Mouse (Mus musculus) kidney, adult 2 months (tissue): ENCODE data around the gene Sfmbt1. TPM values are rescaled to one million over a fixed set of nuclear protein-coding genes. Genes with fewer than 3 reads are reported as not detected.

ENCODE experiments used
- DNase-seq: peaks from one replicate; pipeline ENCODE4 v3.0.0; 2021
- H3K27ac ChIP-seq: fragments of 200-500 bp; 2 replicates; pipeline ENCODE4 v1.5.1; 2012; ENCODE audit warnings: low read depth, low read length, control low read depth, inconsistent platforms; ENCODE audit not compliant: insufficient read depth
- H3K27me3 ChIP-seq: fragments of 200-500 bp; replicated peaks from 2 replicates; pipeline ENCODE4 v1.6.1; 2012; ENCODE audit warnings: mild to moderate bottlenecking, moderate library complexity, low read length, inconsistent platforms; ENCODE audit not compliant: control insufficient read depth, insufficient read depth
- H3K36me3 ChIP-seq: fragments of 200-500 bp; 2 replicates; pipeline ENCODE4 v1.6.1; 2012; ENCODE audit warnings: mild to moderate bottlenecking, moderate library complexity, low read length, inconsistent platforms; ENCODE audit not compliant: control insufficient read depth, insufficient read depth
- H3K4me1 ChIP-seq: fragments of 200-500 bp; 2 replicates; pipeline ENCODE4 v1.6.1; 2011; ENCODE audit warnings: low read length; ENCODE audit not compliant: control insufficient read depth, insufficient read depth
- H3K4me3 ChIP-seq: fragments of 200-500 bp; 2 replicates; pipeline ENCODE4 v1.5.1; 2011; ENCODE audit warnings: mild to moderate bottlenecking, low read depth, low read length, control low read depth; ENCODE audit not compliant: insufficient read depth
- CTCF ChIP-seq: fragments of 200-500 bp; conservative IDR thresholded peaks from 2 replicates; pipeline ENCODE4 v1.5.1; 2011; ENCODE audit warnings: low read depth, mild to moderate bottlenecking, control low read depth, low read length, moderate library complexity, mixed read lengths; ENCODE audit not compliant: insufficient read depth, insufficient read length
- POLR2A ChIP-seq: fragments of 200-500 bp; IDR thresholded peaks from one replicate; pipeline ENCODE4 v1.6.1; 2011; ENCODE audit warnings: low read depth, low read length, control low read depth
- WGBS: fragments of 180-500 bp; shearing (Covaris S2); methylation state at CpG from one replicate; pipeline ENCODE4 v1.1.7; 2018; 5-methylcytosine and 5-hydroxymethylcytosine counted together
- polyA plus RNA-seq: library from polyadenylated mRNA; depleted of rRNA; stranded (reverse); fragments of >200 nt; gene quantifications from 2 replicates; pipeline ENCODE4 v1.2.3, GENCODE M21; 2012

Sfmbt1 gene
- polyA plus RNA-seq, 1 experiment, result 3.3 TPM

DNA sequence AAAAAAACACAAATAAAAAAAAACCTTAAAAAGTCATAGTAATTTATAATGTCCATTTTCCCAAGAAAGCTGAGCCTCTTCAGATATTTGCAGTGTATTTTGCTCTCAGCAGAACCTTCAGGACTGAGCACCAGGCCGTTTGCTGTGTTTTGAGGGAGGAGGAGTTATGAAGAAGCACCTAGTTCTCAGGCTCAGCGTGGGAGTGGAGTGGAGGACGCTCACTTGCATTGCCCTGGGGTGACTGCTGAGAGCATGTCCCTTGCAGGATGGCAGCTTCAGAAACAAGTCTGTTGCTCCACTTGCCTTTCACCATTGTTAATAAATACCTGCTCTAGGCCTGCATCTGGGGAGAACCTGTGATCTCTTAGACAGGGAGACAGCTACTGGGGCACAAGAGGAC is 21.2 kb downstream of the Sfmbt1 start:
- DNase-seq, result no peak
- no peak overlapping the region for H3K27ac ChIP-seq
- H3K27me3 ChIP-seq, result no peaks in the 10 kb centered on the region
- 53% methylated on average over 3 of the region's 3 CpGs for WGBS
- H3K4me1 ChIP-seq, result no peaks in the 10 kb centered on the region
- no peak overlapping the region for H3K4me3 ChIP-seq
- TF ChIP-seq CTCF (no peak), POLR2A (no peak)
- H3K36me3 ChIP-seq, result no peaks in the 10 kb centered on the region

DNA sequence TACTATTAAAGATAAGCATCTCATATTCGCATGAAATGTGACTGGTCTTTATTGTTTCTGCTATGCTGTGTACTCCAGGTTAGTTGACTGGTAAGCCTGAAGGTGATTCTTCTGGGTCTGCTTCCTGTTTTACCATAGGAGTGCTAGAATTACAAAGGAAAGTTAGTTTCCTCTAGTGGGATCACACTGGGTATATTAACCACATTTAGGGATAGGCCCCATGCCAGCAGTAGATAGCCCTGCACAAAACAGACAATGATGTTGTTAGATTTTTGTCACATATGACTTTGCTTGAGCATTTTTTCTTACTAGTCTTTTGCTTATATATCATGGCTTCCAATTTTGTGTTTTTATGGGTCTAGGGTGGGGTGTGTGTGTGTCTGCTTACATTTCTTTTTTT is 21.8 kb downstream of the Sfmbt1 start:
- Histone ChIP-seq H3K27ac (no peak overlapping the region), H3K4me3 (no peak overlapping the region), H3K4me1 (no peaks in the 10 kb centered on the region), H3K36me3 (no peaks in the 10 kb centered on the region), H3K27me3 (no peaks in the 10 kb centered on the region)
- TF ChIP-seq POLR2A (no peak), CTCF (no peak)
- 64% methylated on average over 1 of the region's 1 CpGs for WGBS
- no peak for DNase-seq

DNA sequence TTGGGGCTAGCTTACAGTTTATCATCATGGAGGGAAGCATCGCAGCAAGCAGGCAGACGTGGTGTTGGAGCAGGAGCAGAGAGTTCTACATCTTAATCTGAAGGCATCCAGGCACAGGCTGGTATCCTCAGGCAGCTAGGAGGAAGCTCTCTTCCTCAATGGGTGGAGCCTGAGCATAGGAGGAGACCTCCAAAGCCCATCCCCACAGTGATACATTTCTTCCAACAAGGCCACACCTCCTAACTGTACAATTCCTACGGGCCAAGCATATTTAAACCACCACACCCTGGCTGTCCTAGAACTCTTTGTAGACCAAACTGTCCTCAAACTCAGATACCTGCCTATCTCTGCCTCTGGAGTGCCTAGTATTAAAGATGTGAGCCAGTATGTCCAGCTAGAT is 29.2 kb downstream of the Sfmbt1 start:
- H3K27ac ChIP-seq, result no peak overlapping the region
- WGBS, result 82% methylated on average over 3 of the region's 3 CpGs
- TF ChIP-seq CTCF (no peak), POLR2A (no peak)
- H3K4me1 ChIP-seq, result no peaks in the 10 kb centered on the region
- no peaks in the 10 kb centered on the region for H3K27me3 ChIP-seq
- no peak overlapping the region for H3K4me3 ChIP-seq
- no peaks in the 10 kb centered on the region for H3K36me3 ChIP-seq
- no peak for DNase-seq

DNA sequence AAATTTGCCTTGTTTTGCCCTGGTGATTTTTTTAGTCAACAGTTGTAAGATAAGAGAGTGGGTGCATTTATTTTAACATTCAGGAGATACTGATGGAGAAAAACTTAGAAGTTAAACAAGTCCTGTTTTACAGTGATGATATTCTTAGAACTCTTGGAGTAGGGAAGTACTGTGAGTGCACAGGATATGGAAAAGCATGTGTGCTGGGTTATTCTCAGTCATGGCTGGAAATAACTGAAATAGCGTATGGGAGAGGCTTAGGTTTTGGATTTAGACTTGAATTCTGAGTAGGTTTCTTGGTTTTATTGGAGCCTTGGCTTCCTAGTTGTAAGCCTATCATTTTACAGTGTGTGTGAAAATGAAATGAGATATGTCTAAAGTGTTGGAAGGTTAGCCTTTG is 31.5 kb downstream of the Sfmbt1 start:
- no peak overlapping the region for H3K4me3 ChIP-seq
- TF ChIP-seq POLR2A (no peak), CTCF (no peak)
- DNase-seq, result no peak
- no peaks in the 10 kb centered on the region for H3K27me3 ChIP-seq
- H3K4me1 ChIP-seq, result no peaks in the 10 kb centered on the region
- 98% methylated on average over 1 of the region's 1 CpGs for WGBS
- H3K36me3 ChIP-seq, result no peaks in the 10 kb centered on the region
- H3K27ac ChIP-seq, result no peak overlapping the region

DNA sequence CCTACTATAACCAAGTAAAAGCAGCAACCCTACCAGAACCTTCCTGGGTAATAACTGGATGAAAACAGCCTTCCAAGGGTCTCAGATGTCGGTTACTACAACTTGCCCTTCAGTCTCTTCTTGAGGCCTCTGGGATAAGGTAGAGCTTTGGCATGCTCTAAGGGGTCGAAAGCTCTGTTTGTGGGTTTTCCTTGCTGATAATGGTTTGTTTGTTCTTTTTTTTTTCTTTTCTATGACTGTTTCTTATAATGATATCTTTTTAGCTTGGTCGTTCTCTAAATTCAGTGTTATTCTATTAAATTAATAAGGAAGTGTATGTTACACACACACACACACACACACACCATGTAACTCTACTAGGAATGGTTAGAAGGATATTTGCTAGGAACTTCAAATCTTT is 42.6 kb downstream of the Sfmbt1 start:
- TF ChIP-seq POLR2A, result no peak
- 93% methylated on average over 3 of the region's 3 CpGs for WGBS
- no peaks in the 10 kb centered on the region for H3K4me1 ChIP-seq
- no peaks in the 10 kb centered on the region for H3K27me3 ChIP-seq
- H3K4me3 ChIP-seq, result no peak overlapping the region
- H3K27ac ChIP-seq, result no peak overlapping the region
- H3K36me3 ChIP-seq, result no peaks in the 10 kb centered on the region
- no peak for DNase-seq

DNA sequence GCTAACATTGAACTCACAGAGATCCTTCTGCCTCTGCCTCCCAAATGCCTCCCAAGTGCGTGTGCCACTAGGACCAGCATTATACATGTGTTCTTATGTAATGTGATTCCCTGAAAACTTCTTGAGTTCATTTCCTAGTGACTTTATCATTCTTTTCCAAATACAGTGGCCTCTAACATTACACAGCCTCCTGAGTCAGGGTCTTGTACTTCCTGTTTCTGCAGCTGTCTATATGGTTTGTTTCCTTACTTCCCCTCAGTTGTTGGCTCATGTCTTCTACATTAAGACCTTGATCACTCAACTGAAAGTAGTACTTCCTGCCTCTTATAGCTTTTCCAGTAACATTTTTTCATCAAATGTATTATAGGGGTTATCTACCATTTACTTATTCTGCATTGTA is 46.6 kb downstream of the Sfmbt1 start:
- WGBS, result 86% methylated on average over 1 of the region's 1 CpGs
- no peaks in the 10 kb centered on the region for H3K27me3 ChIP-seq
- no peak overlapping the region for H3K27ac ChIP-seq
- H3K36me3 ChIP-seq, result no peaks in the 10 kb centered on the region
- DNase-seq, result no peak
- no peak overlapping the region for H3K4me3 ChIP-seq
- H3K4me1 ChIP-seq, result 0 out of 2 replicates have a peak, but pooled peaks cover 2% of the 10 kb centered on the region
- TF ChIP-seq CTCF (no peak), POLR2A (no peak)

DNA sequence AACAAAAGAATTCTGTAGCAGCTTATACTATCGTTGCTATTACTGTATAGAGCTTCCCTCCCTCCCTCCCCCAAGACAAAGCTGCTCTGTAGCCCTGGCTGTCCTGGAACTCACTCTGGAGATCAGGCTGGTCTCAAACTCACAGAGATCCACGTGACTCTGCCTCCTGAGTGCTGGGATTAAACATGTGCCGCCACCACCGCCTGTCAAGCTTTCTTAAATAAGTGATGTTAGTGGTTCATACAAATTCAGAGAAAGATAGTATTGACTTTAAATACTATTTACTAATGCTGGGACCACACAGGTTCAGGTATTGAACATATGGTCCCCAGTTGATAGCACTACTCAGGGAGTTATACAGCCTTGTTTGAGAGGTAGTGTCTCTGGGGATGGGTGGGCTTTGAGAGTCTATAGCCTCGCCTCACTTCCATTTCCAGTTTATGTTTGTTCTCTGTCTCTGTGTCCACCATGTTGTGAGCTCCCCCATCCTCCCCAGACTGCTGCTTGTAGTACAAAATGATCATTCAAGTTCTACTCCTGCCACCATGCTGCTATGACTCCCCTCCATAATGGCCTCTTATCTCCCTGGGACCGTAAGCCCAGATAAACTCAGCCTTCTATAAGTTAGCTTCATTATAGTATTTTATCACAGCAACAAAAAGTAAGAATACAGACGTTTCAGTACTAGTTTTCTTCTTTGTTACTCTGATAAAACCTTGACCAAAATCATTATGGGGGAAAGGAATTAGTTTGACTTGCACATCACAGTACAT is 47.7 kb downstream of the Sfmbt1 start:
- TF ChIP-seq CTCF (no peak), POLR2A (no peak)
- H3K27ac ChIP-seq, result no peak overlapping the region
- 0 out of 2 replicates have a peak, but pooled peaks cover 2% of the 10 kb centered on the region for H3K4me1 ChIP-seq

More for the DNA sequence above, 47.7 kb downstream of the Sfmbt1 start:
- Histone ChIP-seq H3K4me3 (no peak overlapping the region), H3K36me3 (no peaks in the 10 kb centered on the region), H3K27me3 (no peaks in the 10 kb centered on the region)
- no peak for DNase-seq
- 94% methylated on average over 7 of the region's 7 CpGs for WGBS
